8 mouse cellular contexts compared by ENCODE assay signal in genomic region chr9:78587914-78588313, GRCm38 (mm10). TPM values are rescaled to one million over a fixed set of nuclear protein-coding genes. Genes with fewer than 3 reads are reported as not detected.
DNase-seq lines count a peak whose midpoint lies in the region; ATAC-seq and TF ChIP-seq lines count a peak whose summit lies in the region.

Gene Slc17a5, minus strand, starts transcription at chr9:78588041.

- H3K4me2 ChIP-seq in embryonic facial prominence, embryonic 13.5 days, result peak within 1 kb of the TSS; percentile 66
- H3K4me2 ChIP-seq in limb, embryonic 12.5 days, result peak within 1 kb of the TSS; percentile 61
- H3K4me2 ChIP-seq in midbrain, embryonic 15.5 days, result peak within 1 kb of the TSS; percentile 52

- under 1% methylated on average over 27 of the region's 27 CpGs for WGBS in embryonic facial prominence, embryonic 13.5 days
- WGBS in kidney, adult 2 months, result under 1% methylated on average over 27 of the region's 27 CpGs
- WGBS in limb, embryonic 12.5 days, result under 1% methylated on average over 27 of the region's 27 CpGs
- under 1% methylated on average over 27 of the region's 27 CpGs for WGBS in midbrain, embryonic 15.5 days
- WGBS in spleen, adult 2 months, result under 1% methylated on average over 27 of the region's 27 CpGs

- H3K9me3 ChIP-seq in embryonic facial prominence, embryonic 13.5 days, result no peaks in the 10 kb centered on the region
- H3K9me3 ChIP-seq in limb, embryonic 12.5 days, result no peaks in the 10 kb centered on the region
- H3K9me3 ChIP-seq in midbrain, embryonic 15.5 days, result no peaks in the 10 kb centered on the region

- H3K27ac ChIP-seq in embryonic facial prominence, embryonic 13.5 days, result peak within 1 kb of the TSS; percentile 86
- peak within 1 kb of the TSS; percentile 18 for H3K27ac ChIP-seq in kidney, adult 2 months (ENCODE audit: insufficient read depth, low read depth, low read length)
- H3K27ac ChIP-seq in limb, embryonic 12.5 days, result peak within 1 kb of the TSS; percentile 88
- peak within 1 kb of the TSS; percentile 77 for H3K27ac ChIP-seq in midbrain, embryonic 15.5 days
- peak within 1 kb of the TSS; percentile 68 for H3K27ac ChIP-seq in spleen, adult 2 months (ENCODE audit: insufficient read depth, low read length)

- no peaks in the 10 kb centered on the region for H3K27me3 ChIP-seq in embryonic facial prominence, embryonic 13.5 days
- no peaks in the 10 kb centered on the region for H3K27me3 ChIP-seq in kidney, adult 2 months (replicated peaks; ENCODE audit: control insufficient read depth, insufficient read depth, low read length)
- no peaks in the 10 kb centered on the region for H3K27me3 ChIP-seq in limb, embryonic 12.5 days
- no peaks in the 10 kb centered on the region for H3K27me3 ChIP-seq in midbrain, embryonic 15.5 days (replicated peaks)
- H3K27me3 ChIP-seq in spleen, adult 2 months (ENCODE audit: control insufficient read depth, insufficient read depth, low read length), result no peaks in the 10 kb centered on the region

- peak within 1 kb of the TSS; percentile 79 for H3K9ac ChIP-seq in embryonic facial prominence, embryonic 13.5 days
- H3K9ac ChIP-seq in limb, embryonic 12.5 days (replicated peaks), result peak within 1 kb of the TSS; percentile 82
- H3K9ac ChIP-seq in midbrain, embryonic 15.5 days, result peak within 1 kb of the TSS; percentile 54

- H3K36me3 ChIP-seq in embryonic facial prominence, embryonic 13.5 days, result peaks cover 14% of the 10 kb centered on the region
- no peaks in the 10 kb centered on the region for H3K36me3 ChIP-seq in kidney, adult 2 months (ENCODE audit: control insufficient read depth, insufficient read depth, low read length)
- peaks cover 11% of the 10 kb centered on the region for H3K36me3 ChIP-seq in limb, embryonic 12.5 days
- no peaks in the 10 kb centered on the region for H3K36me3 ChIP-seq in midbrain, embryonic 15.5 days (replicated peaks)
- no peaks in the 10 kb centered on the region for H3K36me3 ChIP-seq in spleen, adult 2 months (ENCODE audit: control insufficient read depth, insufficient read depth, low read length)

- no peak for TF ChIP-seq POLR2A in kidney, adult 2 months (IDR thresholded peaks at IDR 0.05; ENCODE audit: low read depth, low read length)
- peak; percentile 33; the same call in 1 of the 2 replicates for TF ChIP-seq POLR2A in spleen, adult 2 months (IDR thresholded peaks at IDR 0.05; ENCODE audit: low read depth, low read length)

- H3K4me3 ChIP-seq in embryonic facial prominence, embryonic 13.5 days, result peak within 1 kb of the TSS; percentile 70
- peak within 1 kb of the TSS; percentile 62 for H3K4me3 ChIP-seq in kidney, adult 2 months (ENCODE audit: insufficient read depth, low read depth, low read length)
- peak within 1 kb of the TSS; percentile 73 for H3K4me3 ChIP-seq in limb, embryonic 12.5 days (replicated peaks)
- H3K4me3 ChIP-seq in midbrain, embryonic 15.5 days, result peak within 1 kb of the TSS; percentile 73
- H3K4me3 ChIP-seq in spleen, adult 2 months (ENCODE audit: extremely low read depth, insufficient read depth, insufficient read length), result peak within 1 kb of the TSS; percentile 81

- peak; percentile 96 for ATAC-seq in embryonic facial prominence, embryonic 13.5 days (ENCODE audit: insufficient number of reproducible peaks, insufficient read depth, low FRiP score, low TSS enrichment, low read depth)
- peak; percentile 97 for ATAC-seq in limb, embryonic 12.5 days (ENCODE audit: insufficient number of reproducible peaks, insufficient read depth, low FRiP score, low TSS enrichment, low read depth)
- ATAC-seq in midbrain, embryonic 15.5 days (replicated peaks), result peak; percentile 98

- no peak for TF ChIP-seq CTCF in kidney, adult 2 months (conservative IDR thresholded peaks at IDR 0.05; ENCODE audit: insufficient read depth, insufficient read length, low read depth, low read length)
- no peak for TF ChIP-seq CTCF in spleen, adult 2 months (IDR thresholded peaks at IDR 0.05; ENCODE audit: extremely low read depth, insufficient read depth, insufficient read length, insufficient replicate concordance)

- H3K4me1 ChIP-seq in embryonic facial prominence, embryonic 13.5 days, result peaks cover 23% of the 10 kb centered on the region
- no peaks in the 10 kb centered on the region; the same call in 1 of the 2 replicates for H3K4me1 ChIP-seq in kidney, adult 2 months (ENCODE audit: control insufficient read depth, insufficient read depth, low read length)
- peaks cover 7% of the 10 kb centered on the region for H3K4me1 ChIP-seq in limb, embryonic 12.5 days (replicated peaks)
- peaks cover 6% of the 10 kb centered on the region for H3K4me1 ChIP-seq in midbrain, embryonic 15.5 days
- no peaks in the 10 kb centered on the region for H3K4me1 ChIP-seq in spleen, adult 2 months (ENCODE audit: control insufficient read depth, insufficient read depth, insufficient read length)

- DNase-seq in 3134 (ENCODE audit: extremely low read depth, insufficient read length, low spot score), result peak; percentile 97
- peak; percentile 94 for DNase-seq in adrenal gland, postnatal 36 days
- peak; percentile 94 to 96 for DNase-seq in heart, adult 18-20 months
- peak; percentile 96 for DNase-seq in kidney, adult 2 months
- peak; percentile 89 to 91 for DNase-seq in spleen, adult 2 months (ENCODE audit: low read depth in 1 of 2, low spot score in 2 of 2)

RNA-seq across cellular contexts. Expression of gene Slc17a5, which starts in this region (rescaled TPM):
- 10 to 100 TPM in 1 of 2 experiments, 1 to 10 TPM in 1; 7.4 to 16.4 TPM for total RNA-seq in adrenal gland, postnatal 36 days (2021)
- polyA plus RNA-seq in embryonic facial prominence, embryonic 13.5 days (2015; fragmentation: Nextera tagmentation; extraction: Ambion mirVana), result 22.7 and 23.3 TPM in 2 replicates
- total RNA-seq in heart, adult 18-20 months (2021), result 1 to 10 TPM; 4.8 to 6.2 TPM
- 36.7 and 37.2 TPM in 2 replicates for polyA plus RNA-seq in kidney, adult 2 months (2012; rRNA removed)
- polyA plus RNA-seq in limb, embryonic 12.5 days (2016; fragmentation: Nextera tagmentation; extraction: Ambion mirVana), result 17.3 and 18.2 TPM in 2 replicates
- 17.8 and 18.6 TPM in 2 replicates for polyA plus RNA-seq in midbrain, embryonic 15.5 days (2015; fragmentation: Nextera tagmentation; extraction: Ambion mirVana)
- 4.3 and 5.0 TPM in 2 replicates for polyA plus RNA-seq in spleen, adult 2 months (2012; rRNA removed)

Comparison
In these comparisons a context has a peak if more than half of its experiments do, and no peak if none do; other contexts are left out.
1. Peak in every context shown above with its lines: DNase-seq, ATAC-seq, H3K4me3 ChIP-seq and H3K27ac ChIP-seq.
2. H3K27ac ChIP-seq: peak in every context shown above with its lines; median percentile 88 in limb, embryonic 12.5 days; 86 in embryonic facial prominence, embryonic 13.5 days; 77 in midbrain, embryonic 15.5 days; 68 in spleen, adult 2 months; 18 in kidney, adult 2 months.